Mouse (Mus musculus): ENCODE data around the gene Clstn3.

Gene Clstn3

DNA sequence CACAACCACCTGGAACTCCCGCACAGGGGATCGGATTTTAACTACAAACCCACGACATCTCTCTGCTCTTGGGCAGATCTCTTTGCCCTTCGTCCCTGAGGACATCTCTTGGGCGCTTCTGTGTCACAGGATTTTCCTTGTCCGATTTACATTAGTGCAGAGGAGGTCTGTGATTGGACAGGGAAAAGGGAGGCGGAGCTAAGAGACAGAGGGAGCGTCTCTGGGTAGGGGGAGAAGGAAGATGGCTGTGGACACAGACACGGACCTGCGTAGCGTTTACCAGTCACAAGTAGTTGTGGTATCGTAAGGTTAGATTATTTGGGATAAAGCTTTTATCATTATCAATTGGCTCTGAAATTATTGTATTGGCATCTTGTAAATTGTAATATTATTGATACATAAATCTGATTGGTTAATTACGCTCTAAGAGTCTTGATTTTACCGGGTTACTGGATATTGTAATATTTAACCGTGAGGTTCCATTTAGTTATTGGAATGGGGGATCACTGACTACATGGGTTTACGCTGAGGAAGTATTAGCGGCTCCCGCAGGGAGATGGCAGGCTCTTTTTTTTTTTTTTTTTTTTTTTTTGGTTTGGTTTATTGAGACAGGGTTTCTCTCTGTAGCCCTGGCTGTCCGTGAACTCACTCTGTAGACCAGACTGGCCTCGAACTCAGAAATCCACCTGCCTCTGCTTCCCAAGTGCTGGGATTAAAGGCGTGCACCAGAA lies 21.0 kb upstream of the Clstn3 start:
- no peak for TF ChIP-seq GATA4 (IDR thresholded peaks at IDR 0.05; ENCODE audit: insufficient replicate concordance, low read length)

DNA sequence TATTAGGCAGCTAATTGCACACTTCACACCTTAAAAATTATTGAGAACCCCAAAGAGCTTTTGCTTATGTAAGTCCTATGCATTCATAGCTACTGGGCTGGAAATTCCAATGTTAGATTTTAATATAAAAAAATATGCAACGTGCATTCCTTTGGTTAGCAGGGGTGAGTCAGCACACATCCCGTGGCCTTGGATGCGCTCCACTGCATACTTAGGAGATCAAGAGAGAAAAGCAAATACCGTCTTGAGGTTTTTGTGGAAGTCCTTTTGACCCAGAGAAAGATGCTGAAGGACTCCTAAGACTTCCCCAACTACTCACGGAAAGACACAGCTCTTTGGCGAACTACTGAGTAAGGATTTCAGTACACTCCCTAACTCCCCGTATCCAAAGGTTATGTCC lies 20.3 kb upstream of the Clstn3 start:
- TF ChIP-seq GATA4 (IDR thresholded peaks at IDR 0.05; ENCODE audit: insufficient replicate concordance, low read length), result no peak

DNA sequence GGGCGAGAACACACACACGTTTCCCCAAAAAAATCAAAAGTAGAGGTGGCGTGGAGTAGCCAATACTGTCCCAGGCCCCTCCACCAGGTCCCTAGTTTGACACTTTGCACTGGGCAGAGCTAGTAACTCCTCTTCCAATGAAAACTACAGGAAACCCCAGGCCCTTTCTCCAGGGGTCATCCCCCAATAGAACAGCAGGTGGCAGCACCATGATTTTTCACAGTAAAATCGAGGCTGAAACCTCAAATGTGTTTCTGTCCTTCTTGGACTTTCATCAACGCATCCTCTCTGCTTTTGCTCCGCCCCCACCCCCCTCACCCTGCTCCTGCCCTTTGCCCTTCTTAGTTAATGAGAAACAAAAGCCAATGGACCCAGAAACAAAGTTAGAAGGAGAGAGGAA lies 17.0 kb upstream of the Clstn3 start:
- no peak for TF ChIP-seq GATA4 (IDR thresholded peaks at IDR 0.05; ENCODE audit: insufficient replicate concordance, low read length)

DNA sequence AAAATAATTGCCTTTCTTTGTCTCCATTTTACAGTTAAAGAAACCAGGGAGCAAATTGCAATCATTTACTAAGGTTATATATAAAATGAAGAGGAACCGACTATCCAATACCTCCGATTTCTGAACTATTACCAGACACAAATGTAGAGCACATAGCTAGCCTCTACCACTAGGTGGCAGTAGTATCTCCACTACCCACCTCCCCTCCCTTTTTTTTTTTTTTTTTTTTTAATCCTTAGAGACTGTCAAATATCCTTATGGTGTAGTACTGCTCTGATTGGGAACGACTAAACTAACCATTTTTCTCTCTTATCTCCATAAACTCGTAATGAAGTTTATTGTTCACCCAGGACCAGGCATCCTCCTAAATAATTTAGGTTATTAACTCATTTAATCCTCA lies 15.7 kb upstream of the Clstn3 start:
- TF ChIP-seq GATA4 (IDR thresholded peaks at IDR 0.05; ENCODE audit: insufficient replicate concordance, low read length), result no peak

DNA sequence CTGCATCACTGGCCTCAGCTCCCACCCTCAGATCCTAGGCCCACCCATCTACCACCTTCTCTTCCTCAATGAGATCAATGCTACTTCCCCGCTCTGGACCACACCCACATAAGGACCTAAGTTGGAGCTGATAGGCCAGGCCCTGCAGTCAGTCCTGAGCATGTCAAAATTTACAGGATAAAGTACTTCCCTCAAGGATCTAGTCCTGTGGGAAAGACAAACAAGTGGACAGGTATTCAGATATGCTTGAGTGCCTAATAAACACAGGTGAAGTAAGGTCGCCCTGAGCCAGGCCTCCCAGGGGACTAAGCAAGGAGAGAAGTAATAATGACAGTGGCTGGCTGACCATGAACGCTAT lies 15.0 kb upstream of the Clstn3 start:
- no peak for TF ChIP-seq GATA4 (IDR thresholded peaks at IDR 0.05; ENCODE audit: insufficient replicate concordance, low read length)

DNA sequence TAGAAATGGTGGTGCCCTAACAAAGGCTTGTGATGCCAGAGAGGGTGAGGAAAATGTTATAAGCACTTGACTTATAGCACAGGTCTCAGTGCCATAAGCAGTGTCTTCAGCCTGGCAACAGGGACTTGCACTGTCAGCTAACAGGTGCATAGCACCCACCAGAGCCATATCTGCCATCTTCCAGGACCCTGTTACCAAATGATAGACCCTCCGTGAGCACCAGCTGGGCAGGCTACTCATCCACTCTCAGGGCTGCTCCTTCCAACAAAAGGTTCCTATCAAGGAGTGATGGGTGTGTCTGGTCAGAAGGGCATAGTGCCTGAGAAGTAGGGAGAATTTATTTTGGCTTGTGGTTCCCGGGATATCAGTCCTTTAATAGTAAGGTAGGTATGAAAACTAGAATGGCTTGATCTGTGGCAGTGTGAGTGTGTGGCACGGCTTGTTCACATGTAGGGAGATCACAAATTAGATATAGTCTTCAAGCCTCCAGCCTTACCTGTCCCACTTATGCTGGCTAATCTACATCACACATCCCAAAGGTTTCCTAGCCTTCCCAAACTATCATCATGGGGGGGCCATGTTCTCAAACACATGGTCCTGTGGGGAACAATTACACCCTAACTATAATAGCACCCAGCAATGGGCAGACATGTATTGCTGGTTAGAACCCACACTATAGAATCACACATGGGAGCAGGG lies 14.4 kb upstream of the Clstn3 start:
- TF ChIP-seq GATA4 (IDR thresholded peaks at IDR 0.05; ENCODE audit: insufficient replicate concordance, low read length), result no peak

DNA sequence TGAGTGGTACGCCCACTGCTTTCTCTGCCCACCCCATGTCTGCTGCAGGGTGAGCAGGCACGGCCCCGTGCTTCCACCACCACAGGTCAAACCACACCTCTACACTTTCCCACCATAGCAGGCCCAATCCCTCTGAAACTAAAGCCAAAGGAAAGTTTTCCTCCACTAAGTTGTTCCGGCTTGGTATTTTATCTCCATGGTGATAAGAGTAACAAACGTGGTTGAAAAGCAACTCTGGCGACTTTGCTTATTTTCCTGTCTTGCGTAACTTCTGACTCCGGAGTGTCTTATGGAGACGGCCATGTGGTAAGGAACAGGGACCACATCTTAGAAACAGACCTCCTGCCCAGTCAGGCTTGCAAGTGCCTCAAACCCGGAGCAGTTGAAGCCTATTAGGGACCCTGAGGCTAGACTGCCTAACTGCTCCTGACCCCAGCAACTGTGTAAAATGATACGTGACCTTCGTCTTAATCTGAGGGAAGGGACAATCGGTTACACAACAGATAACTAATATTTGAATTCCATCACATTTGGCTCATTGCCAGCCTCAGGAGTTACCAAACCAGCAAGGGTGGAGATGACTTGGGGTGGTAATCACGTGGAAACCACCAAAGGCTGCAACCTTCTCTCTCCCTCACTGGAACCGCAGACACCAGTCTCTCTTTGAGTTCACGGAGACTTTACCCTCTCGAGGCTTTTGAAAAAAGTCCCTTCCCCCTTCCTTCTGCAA lies 13.5 kb upstream of the Clstn3 start:
- TF ChIP-seq GATA4 (IDR thresholded peaks at IDR 0.05; ENCODE audit: insufficient replicate concordance, low read length), result no peak; the same call in 1 of the 2 replicates

DNA sequence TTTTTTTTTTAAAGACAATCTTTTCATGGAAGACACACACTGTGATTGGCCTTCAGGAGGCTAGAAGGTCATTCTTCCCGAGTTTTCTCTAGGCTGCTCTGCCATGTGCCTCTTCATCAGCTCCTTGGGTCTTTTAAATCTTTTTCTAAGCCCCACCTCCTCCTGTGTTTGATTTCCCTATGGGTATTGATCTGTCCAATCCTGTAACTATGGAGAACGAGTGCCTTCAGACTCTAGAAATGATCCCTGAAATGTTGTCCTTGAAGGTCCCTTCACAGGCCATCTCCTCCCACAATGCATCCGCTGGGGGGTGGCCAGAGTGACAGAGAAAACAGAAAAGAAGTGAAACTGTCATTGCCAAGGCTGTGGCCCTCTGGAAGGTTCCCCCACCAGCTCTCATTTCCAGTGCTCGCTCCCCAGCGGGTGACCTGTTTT lies 12.6 kb upstream of the Clstn3 start:
- no peak for TF ChIP-seq GATA4 (IDR thresholded peaks at IDR 0.05; ENCODE audit: insufficient replicate concordance, low read length)

DNA sequence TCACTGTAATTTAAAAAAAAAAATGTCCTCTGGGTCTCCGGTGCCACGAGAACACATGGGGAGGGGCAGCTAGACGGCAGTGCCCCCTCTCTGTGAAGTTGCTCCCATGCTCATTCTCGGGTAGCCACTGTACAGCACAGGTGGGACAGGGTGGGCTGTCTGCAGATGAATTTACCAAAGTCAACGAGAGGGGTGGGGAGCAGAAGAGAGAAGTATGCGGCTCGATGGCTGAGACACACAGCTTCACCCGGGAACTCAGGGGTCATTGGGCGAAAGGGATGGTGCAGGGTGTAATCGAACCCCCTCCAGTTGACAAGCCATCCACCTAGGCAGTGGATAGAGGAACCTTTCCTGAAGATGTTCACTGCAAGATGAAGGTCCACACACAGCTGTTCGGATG lies 12.2 kb upstream of the Clstn3 start:
- TF ChIP-seq GATA4 (IDR thresholded peaks at IDR 0.05; ENCODE audit: insufficient replicate concordance, low read length), result no peak

DNA sequence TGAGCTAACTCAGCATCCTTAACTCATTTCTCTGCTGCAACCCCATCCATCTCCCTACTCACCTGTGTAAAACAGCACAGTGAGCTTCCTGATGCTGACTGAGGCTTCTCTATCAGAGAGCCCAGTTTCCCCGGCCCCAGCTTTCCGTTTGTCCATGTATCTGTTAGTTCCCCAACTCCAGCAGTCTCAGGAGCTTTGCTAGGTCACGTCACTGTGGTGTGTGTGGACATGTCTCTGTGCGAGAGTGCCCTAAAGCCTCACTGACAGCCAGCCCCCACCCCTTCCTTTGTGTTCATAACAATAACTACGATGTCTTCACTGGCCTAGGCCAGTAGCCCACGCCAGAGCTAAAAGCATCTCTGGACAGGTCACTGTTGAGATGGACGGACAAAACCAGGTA lies 11.6 kb upstream of the Clstn3 start:
- TF ChIP-seq GATA4 (IDR thresholded peaks at IDR 0.05; ENCODE audit: insufficient replicate concordance, low read length), result no peak

DNA sequence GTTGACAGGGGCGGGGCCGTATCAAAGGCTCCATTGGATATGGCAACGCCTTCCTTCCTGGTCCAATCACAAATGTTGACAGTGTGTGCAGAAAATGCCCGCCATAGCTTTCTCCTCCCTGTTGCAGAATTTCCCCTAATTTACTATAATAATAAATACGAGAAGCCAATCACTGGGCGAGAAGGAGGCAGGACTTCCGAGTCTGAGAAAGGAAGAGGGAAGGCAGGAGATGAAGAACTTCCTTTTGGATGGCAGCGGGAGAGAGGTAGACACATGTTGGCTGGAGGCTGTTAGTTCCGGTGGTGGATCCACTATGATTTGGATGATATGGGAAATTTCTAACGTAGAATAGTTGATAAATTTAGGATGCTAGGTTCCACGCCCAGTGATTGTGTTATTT lies 10.0 kb upstream of the Clstn3 start:
- TF ChIP-seq GATA4 (IDR thresholded peaks at IDR 0.05; ENCODE audit: insufficient replicate concordance, low read length), result no peak

DNA sequence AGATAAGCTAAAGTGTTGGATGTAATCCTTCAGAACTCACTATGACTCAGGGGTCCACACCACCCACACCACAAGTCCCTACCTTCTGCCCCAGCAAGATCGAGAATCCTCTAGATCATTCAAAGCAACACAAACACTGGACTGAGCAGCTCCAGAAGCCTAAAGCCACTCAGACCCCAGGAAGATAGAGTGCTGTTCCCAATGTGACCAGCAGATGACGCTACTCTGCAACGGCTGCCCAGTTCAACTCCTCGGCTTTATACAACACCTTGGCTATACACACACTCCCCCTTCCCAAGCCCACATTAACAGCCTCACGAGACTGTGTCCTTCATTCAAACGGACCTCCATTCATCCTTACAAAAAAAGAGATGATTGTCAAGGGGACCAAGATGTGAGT lies 8.2 kb upstream of the Clstn3 start:
- TF ChIP-seq GATA4 (IDR thresholded peaks at IDR 0.05; ENCODE audit: insufficient replicate concordance, low read length), result no peak

DNA sequence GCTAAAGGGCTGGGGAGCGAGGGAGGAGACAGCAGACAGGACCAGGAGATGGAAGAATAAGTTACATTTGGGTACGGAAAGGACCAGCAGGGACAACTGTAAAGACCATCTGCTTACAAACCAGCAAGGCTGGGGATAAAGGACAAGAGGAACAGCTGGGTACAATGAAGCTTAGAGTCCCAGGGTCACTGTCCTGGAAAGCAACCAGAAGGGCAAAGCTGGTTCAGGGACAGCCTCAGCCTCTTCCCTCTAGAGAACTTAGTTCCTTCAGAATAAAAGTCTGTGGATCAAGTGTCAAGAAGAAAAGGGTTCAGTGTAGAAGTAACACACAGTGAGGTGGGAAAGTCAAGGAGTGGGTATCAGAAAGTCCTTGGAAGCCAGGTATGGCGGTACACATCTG lies 6.5 kb upstream of the Clstn3 start:
- TF ChIP-seq GATA4 (IDR thresholded peaks at IDR 0.05; ENCODE audit: insufficient replicate concordance, low read length), result no peak

DNA sequence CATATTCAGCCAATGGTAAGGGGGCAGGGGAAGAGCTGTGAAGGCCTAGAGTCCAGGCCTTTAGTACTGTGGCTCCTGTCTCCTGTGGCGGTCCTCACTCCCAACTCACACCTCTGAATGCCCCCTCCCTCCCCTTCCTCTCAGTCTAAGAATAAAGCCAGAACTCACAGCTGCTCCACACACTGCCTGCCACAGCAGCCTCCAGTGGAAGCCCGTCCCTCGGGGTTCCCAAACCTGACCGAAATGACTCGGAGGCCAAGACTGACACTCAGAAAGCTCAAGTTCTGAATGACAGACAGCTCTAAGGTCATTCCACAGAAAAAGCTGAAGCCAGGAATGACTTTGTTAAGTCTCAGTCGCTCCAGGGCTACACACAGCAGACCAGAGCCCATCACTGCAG lies 1.1 kb upstream of the Clstn3 start:
- TF ChIP-seq GATA4 (IDR thresholded peaks at IDR 0.05; ENCODE audit: insufficient replicate concordance, low read length), result no peak

DNA sequence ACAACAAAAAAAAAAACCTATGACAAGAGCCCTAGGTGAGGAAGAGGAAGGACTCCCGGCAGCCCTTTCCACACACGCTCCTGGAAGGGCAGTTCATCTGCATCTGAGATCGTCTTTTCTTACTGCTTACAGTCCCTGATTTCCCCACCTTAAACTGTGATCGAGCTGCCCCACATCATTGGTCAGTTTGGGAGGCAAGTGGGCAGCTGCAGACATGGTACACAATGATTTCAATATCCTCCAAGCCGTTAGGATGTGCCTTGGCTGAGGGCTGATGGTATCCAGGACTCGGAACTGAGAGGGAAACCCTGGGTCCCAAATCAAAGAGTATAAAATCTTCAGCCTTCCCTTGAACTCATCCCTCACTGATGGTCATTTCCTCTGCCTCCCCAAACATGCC lies 705 bp upstream of the Clstn3 start:
- TF ChIP-seq GATA4 (IDR thresholded peaks at IDR 0.05; ENCODE audit: insufficient replicate concordance, low read length), result no peak

DNA sequence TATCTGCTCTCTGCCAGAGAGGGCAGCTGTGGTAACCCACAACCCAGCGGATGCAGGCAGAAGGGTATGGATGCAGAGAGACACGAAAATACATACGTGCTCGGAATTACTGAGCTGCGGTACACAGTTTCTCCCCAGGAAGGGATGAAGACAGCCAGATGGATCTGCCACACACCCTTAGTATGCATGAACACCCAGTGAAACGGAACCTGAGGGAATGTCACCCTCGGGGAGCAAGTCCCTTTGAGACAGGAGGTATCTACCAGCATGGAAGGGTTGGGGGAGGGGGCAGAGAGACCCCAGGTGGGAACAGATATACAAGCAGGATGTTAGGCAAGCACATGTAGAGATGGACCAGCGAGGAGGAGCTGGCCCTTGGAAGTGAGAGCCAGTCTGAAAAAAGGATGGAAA lies 708 bp downstream of the Clstn3 start:
- TF ChIP-seq GATA4 (IDR thresholded peaks at IDR 0.05; ENCODE audit: insufficient replicate concordance, low read length), result no peak
